Comparison of ENCODE assay signal across 8 mouse cellular contexts in genomic region chr11:74926388-74927005, GRCm38 (mm10). TPM values are rescaled to one million over a fixed set of nuclear protein-coding genes. Genes with fewer than 3 reads are reported as not detected.
DNase-seq lines count a peak whose midpoint lies in the region; ATAC-seq lines count a peak whose summit lies in the region.

No protein-coding gene starts in this region.

- peak overlapping the region; percentile 91 for H3K4me3 ChIP-seq in embryonic facial prominence, embryonic 10.5 days
- H3K4me3 ChIP-seq in midbrain, embryonic 11.5 days (ENCODE audit: low read depth, low read length), result peak overlapping the region; percentile 91

- WGBS in embryonic facial prominence, embryonic 10.5 days, result 9% methylated on average over 11 of the region's 11 CpGs
- 10% methylated on average over 11 of the region's 11 CpGs for WGBS in midbrain, embryonic 11.5 days

- peak overlapping the region; percentile 78 for H3K9ac ChIP-seq in midbrain, embryonic 11.5 days (ENCODE audit: low read length)

- H3K9me3 ChIP-seq in embryonic facial prominence, embryonic 10.5 days, result no peaks in the 10 kb centered on the region
- H3K9me3 ChIP-seq in midbrain, embryonic 11.5 days (ENCODE audit: control insufficient read depth, low read length), result no peaks in the 10 kb centered on the region

- peaks cover 19% of the 10 kb centered on the region for H3K4me1 ChIP-seq in embryonic facial prominence, embryonic 10.5 days
- H3K4me1 ChIP-seq in midbrain, embryonic 11.5 days (ENCODE audit: control insufficient read depth, insufficient read depth, low read length), result peaks cover 14% of the 10 kb centered on the region

- H3K27me3 ChIP-seq in embryonic facial prominence, embryonic 10.5 days (replicated peaks; ENCODE audit: low read depth, poor library complexity, severe bottlenecking), result no peaks in the 10 kb centered on the region
- H3K27me3 ChIP-seq in midbrain, embryonic 11.5 days (ENCODE audit: control insufficient read depth, insufficient read depth, low read length), result no peaks in the 10 kb centered on the region

- DNase-seq in urinary bladder, postnatal 14 days (ENCODE audit: low spot score), result peak; percentile 51
- no peak for DNase-seq in urinary bladder, postnatal 25 days (ENCODE audit: low spot score)
- no peak for DNase-seq in embryonic facial prominence, embryonic 10.5 days (ENCODE audit: low spot score)
- peak; percentile 65 for DNase-seq in heart, postnatal 10 days
- DNase-seq in kidney, postnatal 36 days, result peak; percentile 80 to 86
- DNase-seq in midbrain, embryonic 11.5 days (ENCODE audit: low spot score, missing footprints), result no peak
- peak; percentile 19 for DNase-seq in thymus, postnatal 25 days
- no peak for DNase-seq in retina, embryonic 14.5 days (ENCODE audit: low spot score)

- intact Hi-C loops in heart, postnatal 10 days (cut with DNase I), result loop anchor here (1.0 kb wide), 1 partner anchor 29 kb away; the partner anchor contains the start of gene Sgsm2

- H3K27ac ChIP-seq in embryonic facial prominence, embryonic 10.5 days (replicated peaks), result peak overlapping the region; percentile 95
- H3K27ac ChIP-seq in midbrain, embryonic 11.5 days (ENCODE audit: low read depth, low read length), result peak overlapping the region; percentile 96

- peaks cover 29% of the 10 kb centered on the region for H3K36me3 ChIP-seq in embryonic facial prominence, embryonic 10.5 days (replicated peaks)
- H3K36me3 ChIP-seq in midbrain, embryonic 11.5 days (ENCODE audit: control insufficient read depth, insufficient read depth, low read length), result peaks cover 5% of the 10 kb centered on the region; the same call in 1 of the 2 replicates

- H3K4me2 ChIP-seq in midbrain, embryonic 11.5 days, result peak overlapping the region; percentile 71

- ATAC-seq in midbrain, embryonic 11.5 days (ENCODE audit: low FRiP score), result no peak

RNA-seq across cellular contexts. Expression of gene Srr, which starts 0.7 kb away (rescaled TPM):
- 15.4 and 17.7 TPM in 2 replicates for polyA plus RNA-seq in embryonic facial prominence, embryonic 10.5 days (2016; fragmentation: Nextera tagmentation; extraction: Ambion mirVana)
- 10 to 100 TPM; 33.2 to 34.5 TPM for total RNA-seq in heart, postnatal 10 days (2021)
- 25.9 and 29.7 TPM in 2 replicates for polyA plus RNA-seq in midbrain, embryonic 11.5 days (2014; fragmentation: Nextera tagmentation; extraction: Ambion mirVana)

RNA-seq across cellular contexts. Expression of gene Smg6, which starts 0.9 kb away (rescaled TPM):
- 19.5 and 21.0 TPM in 2 replicates for polyA plus RNA-seq in embryonic facial prominence, embryonic 10.5 days (2016; fragmentation: Nextera tagmentation; extraction: Ambion mirVana)
- total RNA-seq in heart, postnatal 10 days (2021), result 10 to 100 TPM; 24.1 to 25.3 TPM
- 16.0 and 17.9 TPM in 2 replicates for polyA plus RNA-seq in midbrain, embryonic 11.5 days (2014; fragmentation: Nextera tagmentation; extraction: Ambion mirVana)

RNA-seq across cellular contexts. Expression of gene Tsr1, which starts 28.6 kb away (rescaled TPM):
- polyA plus RNA-seq in embryonic facial prominence, embryonic 10.5 days (2016; fragmentation: Nextera tagmentation; extraction: Ambion mirVana), result 52.9 and 59.4 TPM in 2 replicates
- 10 to 100 TPM; 17.1 to 20.1 TPM for total RNA-seq in heart, postnatal 10 days (2021)
- polyA plus RNA-seq in midbrain, embryonic 11.5 days (2014; fragmentation: Nextera tagmentation; extraction: Ambion mirVana), result 48.9 and 51.3 TPM in 2 replicates

RNA-seq across cellular contexts. Expression of gene Sgsm2, which starts 29.6 kb away (rescaled TPM):
- polyA plus RNA-seq in embryonic facial prominence, embryonic 10.5 days (2016; fragmentation: Nextera tagmentation; extraction: Ambion mirVana), result 4.4 and 4.7 TPM in 2 replicates
- 10 to 100 TPM; 12.2 to 12.9 TPM for total RNA-seq in heart, postnatal 10 days (2021)
- polyA plus RNA-seq in midbrain, embryonic 11.5 days (2014; fragmentation: Nextera tagmentation; extraction: Ambion mirVana), result 5.8 and 6.8 TPM in 2 replicates

Comparison
In these comparisons a context has a peak if more than half of its experiments do, and no peak if none do; other contexts are left out.
1. DNase-seq: peak in urinary bladder, postnatal 14 days (single experiment), heart, postnatal 10 days (2 of 2), kidney, postnatal 36 days (2 of 2) and thymus, postnatal 25 days (single experiment); none in urinary bladder, postnatal 25 days (single experiment), embryonic facial prominence, embryonic 10.5 days (single experiment), midbrain, embryonic 11.5 days (single experiment) and retina, embryonic 14.5 days (single experiment).